Mouse (Mus musculus) common myeloid progenitor, adult 5-6 weeks (primary cell): ENCODE results near the gene Anapc16. TPM values are rescaled to one million over a fixed set of nuclear protein-coding genes. Genes with fewer than 3 reads are reported as not detected.
A peak's percentile ranks its signal among the peaks of the same experiment; 100 is the strongest.
"Not testable (repeated sequence)": the region's sequence is repeated elsewhere in the genome, so short reads cannot be mapped to it uniquely, and the experiment has no call there.

Experiments used
- ATAC-seq: replicated peaks from 2 replicates; pipeline ENCODE4 v1.8.0; 2016; ENCODE audit warnings: low read depth, mild to moderate bottlenecking, moderate TSS enrichment, inconsistent platforms; ENCODE audit not compliant: poor library complexity, severe bottlenecking
- total RNA-seq: library from RNA; stranded (forward); fragments of 200-1000, 187-1606 nt; gene quantifications from 2 replicates; pipeline ENCODE4 v1.2.3, GENCODE M21; 2017

Gene Anapc16
- total RNA-seq, 1 experiment from 2014 or later = 45.3 TPM

- peak; percentile 3; the same call in 1 of the 2 replicates for ATAC-seq
Observed at GRCm38 (mm10) chr10:60003213-60003752, 348 bp upstream of the Anapc16 start.

DNA sequence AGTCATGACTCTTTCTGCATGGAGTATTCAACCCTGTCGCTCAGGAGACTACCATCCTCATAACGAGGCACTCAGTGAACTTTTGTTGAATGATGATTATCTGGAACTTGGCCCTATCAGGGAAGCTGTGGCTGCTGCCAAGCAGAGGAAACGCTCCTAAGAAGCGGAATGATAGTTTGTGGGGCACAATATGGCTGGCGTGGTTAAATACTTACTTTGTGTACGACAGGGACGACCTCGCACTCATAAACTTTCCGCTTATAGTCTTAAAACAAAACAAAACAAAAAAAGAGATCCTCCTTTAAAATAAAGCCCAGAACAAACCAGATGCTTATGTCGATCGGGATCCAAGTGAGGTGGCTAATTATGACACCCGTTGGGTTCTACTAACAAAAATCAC lies 732 bp downstream of the Anapc16 start:
- ATAC-seq = peak; percentile 13

GRCm38 (mm10) chr10:60001663-60002062 lies 1.3 kb downstream of the Anapc16 start:
- not testable (repeated sequence) for ATAC-seq

GRCm38 (mm10) chr10:59999057-59999456 lies 3.9 kb downstream of the Anapc16 start:
- no peak for ATAC-seq

GRCm38 (mm10) chr10:59997591-59997990 lies 5.3 kb downstream of the Anapc16 start:
- peak; percentile 45; the same call in 1 of the 2 replicates for ATAC-seq

GRCm38 (mm10) chr10:59995889-59996288 lies 7.0 kb downstream of the Anapc16 start:
- no peak for ATAC-seq

- not testable (repeated sequence) for ATAC-seq
Observed at GRCm38 (mm10) chr10:59993813-59994212, 9.1 kb downstream of the Anapc16 start.

- no peak for ATAC-seq
Observed at GRCm38 (mm10) chr10:59992024-59992423, 10.9 kb downstream of the Anapc16 start.

DNA sequence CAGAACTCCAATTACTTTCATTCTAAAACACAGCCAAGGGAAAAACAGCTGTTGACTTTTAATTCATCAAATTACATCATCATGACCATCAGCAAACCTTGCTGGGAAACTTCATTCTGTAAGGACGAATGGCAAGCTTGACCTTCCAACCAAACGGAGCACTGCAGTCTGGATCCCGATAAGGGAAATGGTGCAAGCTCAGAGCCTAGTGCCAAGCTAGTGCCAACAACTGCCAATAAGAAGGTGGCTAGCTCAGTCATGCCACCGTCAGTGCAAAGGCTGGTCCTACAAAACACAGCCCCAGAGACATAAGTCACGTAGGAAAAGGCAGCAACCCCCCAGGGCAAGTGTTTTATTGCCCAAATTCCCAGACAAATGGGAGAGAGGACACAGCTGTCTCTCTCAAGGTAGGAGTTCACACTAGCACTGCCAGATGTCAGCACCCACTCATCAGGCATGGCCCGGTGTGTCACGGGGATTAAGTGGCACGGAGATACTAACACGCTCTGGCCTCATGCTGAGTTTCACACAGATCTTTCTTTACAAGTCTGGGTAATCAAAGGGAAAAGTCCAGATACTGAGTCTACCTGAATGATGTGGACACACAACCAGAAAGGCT lies 11.6 kb downstream of the Anapc16 start:
- ATAC-seq = no peak

- ATAC-seq = no peak
Observed at GRCm38 (mm10) chr10:59990393-59990792, 12.5 kb downstream of the Anapc16 start.

- ATAC-seq = no peak
Observed at GRCm38 (mm10) chr10:59988036-59988435, 14.9 kb downstream of the Anapc16 start.

DNA sequence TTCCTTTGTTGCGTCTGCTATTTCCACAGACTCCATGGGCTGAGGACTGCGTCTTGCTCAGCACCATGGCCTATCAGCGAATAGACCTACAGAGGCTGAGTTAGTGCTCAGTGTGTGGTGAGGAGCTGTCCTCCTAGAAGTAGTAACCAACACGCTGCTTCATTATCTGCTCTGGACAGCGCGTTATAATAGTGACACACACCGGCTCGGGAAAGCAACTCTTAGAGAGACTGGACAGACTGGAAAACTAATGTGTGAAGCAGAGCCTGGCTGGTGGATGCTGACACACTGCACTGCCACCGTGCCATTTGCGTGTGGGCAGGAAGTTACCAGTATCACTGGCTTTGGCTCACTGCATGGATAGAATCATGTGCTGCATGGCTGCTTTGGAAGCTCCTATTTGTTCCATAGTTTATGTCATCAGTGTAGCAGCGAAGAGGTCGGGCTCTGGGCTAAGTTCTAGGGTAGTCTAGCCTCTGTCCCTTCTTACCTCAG lies 20.5 kb downstream of the Anapc16 start:
- ATAC-seq = no peak

DNA sequence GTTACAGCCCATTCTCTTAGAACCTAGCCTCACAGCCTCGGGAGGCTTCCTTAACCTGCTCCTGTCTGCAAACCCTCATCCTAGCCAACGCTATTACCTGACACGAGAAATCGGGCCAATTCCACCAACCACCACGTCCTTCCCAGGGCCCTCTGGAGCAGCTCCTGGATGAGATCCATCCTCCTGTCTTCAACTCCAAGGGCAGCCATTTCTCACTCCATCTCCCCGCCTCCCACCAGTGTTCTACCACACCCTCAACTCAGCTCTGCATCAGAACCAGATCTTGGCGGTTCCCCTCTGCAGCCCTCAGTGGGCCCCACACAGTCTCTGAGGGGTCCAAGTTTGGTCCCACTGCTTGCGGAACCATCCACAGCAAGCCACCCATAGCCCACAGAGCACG lies 21.1 kb downstream of the Anapc16 start:
- no peak for ATAC-seq

- no peak for ATAC-seq
Observed at GRCm38 (mm10) chr10:59981336-59981735, 21.6 kb downstream of the Anapc16 start.

DNA sequence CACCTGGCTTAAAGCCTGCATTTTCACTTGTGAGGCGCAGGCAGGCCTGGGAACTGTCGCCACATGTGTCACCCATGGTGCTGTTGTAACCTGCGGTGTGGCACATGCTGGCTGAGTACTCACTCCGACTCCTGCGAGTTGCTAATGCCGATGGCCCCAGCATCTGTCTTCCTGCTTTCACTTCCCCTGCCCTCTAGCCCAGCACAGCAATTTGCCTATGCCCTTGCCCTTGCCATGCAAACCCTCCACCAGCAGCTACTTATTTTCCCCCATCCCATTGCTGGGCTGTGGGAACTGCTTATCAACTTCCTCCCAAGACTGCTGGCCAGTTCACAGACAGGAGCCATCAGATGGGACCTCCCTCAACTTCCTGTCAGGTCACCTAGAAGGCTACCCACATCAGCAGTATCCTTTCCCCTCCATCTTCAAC lies 22.1 kb downstream of the Anapc16 start:
- peak; percentile 87 for ATAC-seq

DNA sequence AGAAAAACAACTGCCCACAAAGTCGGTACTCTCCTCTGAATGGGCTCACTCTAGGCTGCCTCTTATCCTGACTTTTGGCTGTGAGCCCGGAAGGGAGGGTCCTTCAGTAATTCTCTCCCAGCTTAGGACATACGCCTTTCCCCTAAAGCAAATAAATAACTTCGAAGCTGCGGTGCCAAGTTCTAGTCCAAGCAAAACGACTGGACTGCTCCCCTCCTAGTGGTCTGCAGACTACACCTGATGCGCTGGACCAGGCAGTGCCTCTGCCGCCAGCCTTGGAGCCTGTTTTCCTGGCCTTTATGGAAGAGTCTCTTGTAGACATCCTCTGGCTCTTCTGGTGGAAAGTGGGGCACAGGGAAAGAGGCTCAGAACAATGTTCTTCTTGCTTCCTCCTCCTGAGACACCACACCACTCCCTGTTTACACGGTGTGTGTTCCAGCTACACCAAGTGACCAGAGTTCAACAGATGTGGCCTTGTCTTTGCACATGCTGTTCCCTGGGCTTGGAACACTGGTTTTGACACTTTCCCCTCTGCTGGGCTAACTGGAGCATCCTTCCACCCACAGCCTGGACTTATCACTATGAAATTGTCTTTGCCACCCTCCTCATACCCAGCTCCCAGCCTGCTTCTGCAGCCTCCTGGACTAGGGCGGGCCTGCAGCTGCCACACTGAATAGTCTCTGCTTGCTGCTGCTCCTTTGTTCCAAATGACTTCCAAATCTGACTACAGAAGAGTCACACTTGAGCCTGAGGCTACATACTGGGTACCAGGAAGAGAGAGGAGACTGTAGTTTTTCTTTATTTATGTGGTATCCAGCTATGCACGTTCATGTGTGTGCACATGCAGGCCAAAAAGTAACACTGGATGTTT lies 23.8 kb downstream of the Anapc16 start:
- no peak for ATAC-seq

GRCm38 (mm10) chr10:59978401-59978800 lies 24.5 kb downstream of the Anapc16 start:
- ATAC-seq = no peak

- no peak for ATAC-seq
Observed at GRCm38 (mm10) chr10:59977715-59978343, 25.1 kb downstream of the Anapc16 start.

DNA sequence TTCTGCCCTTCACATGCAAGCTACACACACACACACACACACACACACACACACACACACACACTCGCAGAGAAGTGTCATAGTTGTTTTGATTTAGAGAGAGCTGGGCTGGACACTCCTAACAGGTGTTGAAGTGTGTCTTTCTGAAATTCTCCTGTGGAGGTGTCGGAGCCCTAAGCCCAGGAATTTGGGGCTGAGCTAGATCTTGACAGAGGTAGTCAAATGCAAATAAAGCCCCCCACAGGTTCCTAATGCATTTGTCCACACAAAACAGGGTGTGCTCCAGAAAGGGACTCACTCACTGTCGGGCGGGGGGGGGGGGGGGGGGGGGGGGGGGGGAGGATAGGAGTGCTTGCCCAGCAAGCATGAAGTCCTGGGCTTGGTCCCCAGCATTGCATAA lies 25.8 kb downstream of the Anapc16 start:
- no peak for ATAC-seq

GRCm38 (mm10) chr10:59974786-59975185 lies 28.1 kb downstream of the Anapc16 start:
- ATAC-seq = peak; percentile 45
